Mouse (Mus musculus) hindbrain, embryonic 14.5 days (tissue): ENCODE results near the gene Sapcd1. TPM values are rescaled to one million over a fixed set of nuclear protein-coding genes. Genes with fewer than 3 reads are reported as not detected.
"Not testable (repeated sequence)": the region's sequence is repeated elsewhere in the genome, so short reads cannot be mapped to it uniquely, and the experiment has no call there.

Experiments used
- ATAC-seq: fragments of 200-750 bp; cut with Nextera tagmentation; 2 replicates; pipeline ENCODE4 v1.8.0; 2017; ENCODE audit warnings: moderate number of reproducible peaks, mild to moderate bottlenecking, moderate TSS enrichment, moderate library complexity; ENCODE audit not compliant: low FRiP score
- DNase-seq: peaks from one replicate; pipeline ENCODE4 v3.0.0-alpha.2; 2015; ENCODE audit warnings: low spot score
- H3K27ac ChIP-seq: fragments of 300-500 bp; sonication (generic); 2 replicates; pipeline ENCODE4 v1.5.1; 2014; ENCODE audit warnings: mild to moderate bottlenecking, moderate library complexity
- H3K27me3 ChIP-seq: fragments of 300-500 bp; sonication (generic); 2 replicates; pipeline ENCODE4 v1.6.1; 2014; ENCODE audit warnings: mild to moderate bottlenecking, low read length, mixed read lengths; ENCODE audit not compliant: control insufficient read depth, insufficient read depth
- H3K36me3 ChIP-seq: fragments of 300-500 bp; sonication (generic); replicated peaks from 2 replicates; pipeline ENCODE4 v1.6.1; 2014; ENCODE audit not compliant: control insufficient read depth, insufficient read depth
- H3K4me1 ChIP-seq: fragments of 300-500 bp; sonication (generic); replicated peaks from 2 replicates; pipeline ENCODE4 v1.6.1; 2014; ENCODE audit warnings: antibody characterized with exemption, low read length, mixed read lengths; ENCODE audit not compliant: control insufficient read depth, insufficient read depth
- H3K4me2 ChIP-seq: fragments of 300-500 bp; sonication (generic); replicated peaks from 2 replicates; pipeline ENCODE4 v1.6.1; 2014; ENCODE audit warnings: mild to moderate bottlenecking, moderate library complexity
- H3K4me3 ChIP-seq: fragments of 300-500 bp; sonication (generic); replicated peaks from 2 replicates; pipeline ENCODE4 v1.5.1; 2014; ENCODE audit warnings: mild to moderate bottlenecking, low read length
- H3K9ac ChIP-seq: fragments of 300-500 bp; sonication (generic); 2 replicates; pipeline ENCODE4 v1.6.1; 2014
- H3K9me3 ChIP-seq: fragments of 300-500 bp; sonication (generic); 2 replicates; pipeline ENCODE4 v1.6.1; 2016; ENCODE audit warnings: low read length; ENCODE audit not compliant: control insufficient read depth
- WGBS: fragments of 180-500 bp; shearing (Covaris S2); extraction: QIAGEN DNeasy Blood & Tissue Kit; methylation state at CpG from one replicate; pipeline ENCODE4 v1.1.7; 2014; 5-methylcytosine and 5-hydroxymethylcytosine counted together
- polyA plus RNA-seq: library from polyadenylated mRNA; unstranded; fragments of >200 nt; fragmentation: Nextera tagmentation; extraction: Ambion mirVana; gene quantifications from 2 replicates; pipeline ENCODE4 v1.2.1, GENCODE M21; 2014

Gene Sapcd1
- polyA plus RNA-seq, 1 experiment from 2014 or later, result 1.4 TPM

DNA sequence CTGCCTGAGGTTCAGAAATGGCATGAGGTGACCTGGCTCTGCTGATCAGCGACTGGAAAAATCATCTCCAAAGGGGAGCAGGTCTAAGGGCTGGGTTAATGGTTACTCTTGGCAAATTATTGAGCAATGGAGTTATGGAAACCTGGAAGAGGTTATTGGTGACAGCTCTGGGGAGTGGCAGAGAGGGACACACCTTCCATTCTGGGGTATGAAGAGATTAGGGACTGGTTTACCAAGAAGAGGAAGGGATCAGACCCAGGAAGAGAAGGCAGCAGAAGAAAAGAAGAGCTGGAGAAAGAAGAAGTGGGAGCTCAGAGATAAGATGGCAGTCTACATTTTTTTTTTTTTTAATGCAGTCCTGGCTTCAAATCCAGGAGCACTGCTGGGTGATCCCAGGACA lies 19.9 kb upstream of the Sapcd1 start:
- Histone ChIP-seq H3K9me3 (no peaks in the 10 kb centered on the region), H3K9ac (no peak overlapping the region), H3K27me3 (no peaks in the 10 kb centered on the region), H3K4me2 (no peak overlapping the region), H3K36me3 (0 out of 2 replicates have a peak, but pooled peaks cover under 1% of the 10 kb centered on the region), H3K4me1 (peaks cover 27% of the 10 kb centered on the region), H3K27ac (no peak overlapping the region), H3K4me3 (no peak overlapping the region)
- ATAC-seq, result no peak
- WGBS, result 50% methylated on average over 1 of the region's 1 CpGs
- DNase-seq, result no peak

DNA sequence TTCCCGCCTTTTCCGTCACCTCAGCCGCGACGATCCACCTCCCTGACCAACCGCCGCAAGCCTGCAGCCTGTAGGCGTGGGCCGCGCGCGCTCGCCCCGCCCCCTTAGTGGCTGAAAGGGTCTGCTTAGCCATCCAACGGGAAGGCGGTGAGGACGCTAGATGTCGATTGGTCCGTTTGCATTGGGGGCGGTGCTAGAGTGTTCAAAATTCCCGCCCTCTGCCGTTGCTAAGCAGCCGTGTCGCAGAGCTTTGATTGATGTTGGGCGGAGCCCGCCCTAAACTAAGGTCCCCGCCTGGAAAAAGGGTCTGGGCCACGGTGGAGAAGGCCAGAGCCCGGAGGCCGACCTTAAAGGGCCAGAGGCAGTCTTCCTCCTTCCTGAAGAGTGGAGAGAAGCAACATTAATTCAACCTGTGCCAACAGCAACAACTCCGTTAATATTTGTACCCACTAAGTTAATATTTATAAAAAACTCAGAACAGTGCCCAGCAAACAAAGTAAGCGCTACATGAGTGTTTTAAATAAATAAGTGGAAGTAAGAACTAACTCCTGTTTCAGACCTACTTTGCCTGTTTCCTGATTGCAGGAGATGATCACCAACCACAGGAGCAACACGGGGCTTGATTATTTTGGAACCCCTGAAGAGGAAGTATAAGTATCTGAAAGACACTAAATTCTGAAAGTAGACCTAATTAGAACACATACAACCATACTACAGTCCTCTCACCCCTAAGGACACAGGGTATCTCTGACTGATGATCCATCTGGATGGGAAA lies 19.1 kb upstream of the Sapcd1 start, which contains the start of gene Msh5:
Gene Msh5, minus strand, starts transcription at position 65 of the 775 bp plus-strand sequence.
- Histone ChIP-seq H3K4me2 (peak within 1 kb of the TSS; percentile 99), H3K27me3 (no peaks in the 10 kb centered on the region), H3K27ac (peak within 1 kb of the TSS; percentile 43; the same call in 1 of the 2 replicates), H3K9ac (peak within 1 kb of the TSS; percentile 84), H3K36me3 (no peaks in the 10 kb centered on the region), H3K4me1 (peaks cover 27% of the 10 kb centered on the region), H3K4me3 (peak within 1 kb of the TSS; percentile 56), H3K9me3 (no peaks in the 10 kb centered on the region)
- 2% methylated on average over 33 of the region's 33 CpGs for WGBS
- peak; percentile 98 for ATAC-seq
- peak; percentile 97 for DNase-seq

DNA sequence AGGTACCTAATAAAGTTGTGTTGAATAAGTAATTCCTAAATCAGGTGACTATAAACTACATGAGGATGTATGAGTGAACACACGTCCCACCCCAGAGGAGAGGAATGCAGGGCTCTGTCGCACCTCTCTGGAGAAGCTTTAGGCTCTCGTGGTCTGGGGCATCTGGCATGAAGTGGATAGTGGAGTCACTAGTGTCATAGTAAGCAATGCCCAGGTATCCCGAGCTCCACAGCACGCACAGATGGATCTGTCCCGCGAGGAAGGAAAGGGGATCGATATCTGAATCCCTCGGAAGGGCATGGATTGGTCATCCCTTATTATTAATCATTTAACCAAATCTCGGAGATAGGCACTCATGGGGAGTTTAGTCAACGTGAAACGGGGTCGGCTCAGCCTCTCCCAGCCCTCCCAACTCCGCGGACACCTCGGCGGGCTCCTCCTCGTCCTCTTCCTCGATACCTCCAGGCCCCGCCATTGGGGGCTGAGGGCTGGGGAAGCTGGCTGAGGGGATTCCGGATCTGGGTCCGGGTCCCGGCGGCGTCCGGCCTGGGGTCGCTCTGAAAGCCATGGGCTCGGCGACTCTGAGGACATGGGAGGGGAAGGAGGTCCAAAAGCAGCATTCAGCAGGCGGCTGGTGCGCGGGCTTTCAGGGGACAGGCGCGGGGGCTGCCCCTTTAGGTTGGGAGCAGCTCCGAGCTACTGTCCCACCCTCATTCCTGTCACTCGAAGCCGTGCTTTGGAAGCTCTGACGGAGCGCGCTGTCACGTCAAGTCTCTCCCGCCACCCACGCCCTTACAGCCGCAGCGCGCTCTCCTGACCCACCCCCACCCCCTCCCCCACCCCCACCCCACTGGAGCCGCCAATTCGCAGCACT lies 18.2 kb upstream of the Sapcd1 start:
- peak overlapping the region; percentile 99 for H3K4me2 ChIP-seq
- ATAC-seq (peak; percentile 69; the same call in 1 of the 2 replicates), DNase-seq (no peak)
- 6% methylated on average over 42 of the region's 48 CpGs for WGBS
- no peaks in the 10 kb centered on the region for H3K36me3 ChIP-seq
- H3K9ac ChIP-seq, result peak overlapping the region; percentile 84
- peak overlapping the region; percentile 43; the same call in 1 of the 2 replicates for H3K27ac ChIP-seq
- no peaks in the 10 kb centered on the region for H3K9me3 ChIP-seq
- peak overlapping the region; percentile 56 for H3K4me3 ChIP-seq
- no peaks in the 10 kb centered on the region for H3K27me3 ChIP-seq
- H3K4me1 ChIP-seq, result peaks cover 19% of the 10 kb centered on the region

DNA sequence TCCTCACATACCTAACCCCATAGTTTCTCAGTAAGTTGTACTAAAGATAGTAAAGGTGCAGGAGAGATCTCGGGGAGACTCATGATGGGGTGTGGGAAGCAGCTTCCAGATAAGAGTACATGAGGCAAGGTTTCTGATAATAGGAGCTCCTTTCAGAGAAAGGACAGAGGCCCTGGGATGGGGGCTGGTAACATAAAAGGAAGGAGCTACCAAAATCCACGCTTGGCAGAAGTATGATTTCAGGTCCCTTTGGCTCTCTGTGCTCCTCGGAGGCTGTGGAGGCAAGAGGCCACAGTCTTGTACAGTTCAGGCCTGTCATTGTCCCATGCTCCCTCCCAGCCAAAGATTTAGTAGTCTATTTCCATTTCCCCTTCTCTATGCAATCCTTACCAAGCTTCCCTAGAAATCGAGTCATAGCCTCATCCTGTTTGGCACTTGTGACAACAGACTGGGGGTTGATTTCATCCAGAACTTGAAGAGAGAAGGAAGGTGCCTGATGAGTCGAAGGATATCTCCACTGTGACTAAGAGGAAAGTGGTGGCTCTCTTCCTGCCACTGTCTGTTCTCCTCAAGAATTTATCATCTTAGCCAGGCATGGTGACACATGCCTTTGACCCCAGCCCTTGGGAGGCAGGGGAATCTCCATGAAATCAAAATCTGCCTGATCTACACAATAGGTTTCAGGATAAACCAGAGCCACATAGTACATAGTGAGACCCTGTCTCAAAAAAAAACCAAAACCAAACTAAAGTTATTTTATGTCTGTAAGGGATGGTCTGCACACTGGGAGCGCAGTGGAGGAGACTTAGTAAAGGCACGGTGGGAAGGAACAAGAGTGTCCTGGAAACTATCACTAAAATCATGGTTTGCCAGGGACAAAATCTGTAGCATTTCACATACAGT lies 17.3 kb upstream of the Sapcd1 start:
- Histone ChIP-seq H3K27ac (no peak overlapping the region), H3K4me1 (peaks cover 18% of the 10 kb centered on the region), H3K36me3 (no peaks in the 10 kb centered on the region), H3K9ac (peak overlapping the region; percentile 84), H3K9me3 (no peaks in the 10 kb centered on the region), H3K4me2 (peak overlapping the region; percentile 99), H3K4me3 (peak overlapping the region; percentile 56; the same call in 1 of the 2 replicates), H3K27me3 (no peaks in the 10 kb centered on the region)
- ATAC-seq, result no peak
- WGBS, result 86% methylated on average over 7 of the region's 7 CpGs
- no peak for DNase-seq

- Histone ChIP-seq H3K4me1 (peaks cover 10% of the 10 kb centered on the region), H3K4me2 (no peak overlapping the region), H3K36me3 (no peaks in the 10 kb centered on the region), H3K27me3 (no peaks in the 10 kb centered on the region), H3K4me3 (no peak overlapping the region), H3K9ac (no peak overlapping the region), H3K9me3 (no peaks in the 10 kb centered on the region), H3K27ac (no peak overlapping the region)
- ATAC-seq (no peak), DNase-seq (no peak)
- 91% methylated on average over 4 of the region's 4 CpGs for WGBS
Measured at GRCm38 (mm10) chr17:35043794-35044193, 16.0 kb upstream of the Sapcd1 start.

- Histone ChIP-seq H3K9ac (no peak overlapping the region), H3K36me3 (no peaks in the 10 kb centered on the region), H3K27ac (no peak overlapping the region), H3K27me3 (no peaks in the 10 kb centered on the region), H3K4me1 (no peaks in the 10 kb centered on the region), H3K4me2 (no peak overlapping the region), H3K9me3 (no peaks in the 10 kb centered on the region), H3K4me3 (no peak overlapping the region)
- WGBS, result 84% methylated on average over 11 of the region's 11 CpGs
- no peak for DNase-seq
- no peak for ATAC-seq
Measured at GRCm38 (mm10) chr17:35039121-35039873, 11.5 kb upstream of the Sapcd1 start.

DNA sequence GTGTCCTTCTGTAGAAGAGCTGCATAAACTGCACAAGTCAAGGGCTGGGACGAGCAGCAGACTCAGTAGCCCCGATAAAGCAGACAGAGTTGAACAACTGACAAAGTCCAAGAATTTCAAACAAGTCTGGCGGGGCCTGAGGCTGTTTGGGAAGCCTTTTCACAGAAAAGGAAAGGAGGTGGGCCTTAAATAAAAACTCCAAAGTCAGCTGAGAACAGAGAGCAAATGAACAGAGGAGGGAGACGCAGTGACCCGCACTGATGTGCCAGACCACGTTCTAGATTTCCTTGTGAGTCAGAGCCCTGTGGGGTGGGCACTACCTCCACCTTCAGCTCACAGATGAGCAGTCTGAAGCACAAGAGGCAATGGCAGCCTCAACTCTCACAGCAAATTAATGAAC lies 7.1 kb upstream of the Sapcd1 start:
- Histone ChIP-seq H3K27ac (no peak overlapping the region), H3K4me3 (no peak overlapping the region), H3K4me1 (peaks cover 1% of the 10 kb centered on the region; the same call in 1 of the 2 replicates), H3K9me3 (no peaks in the 10 kb centered on the region), H3K9ac (no peak overlapping the region), H3K36me3 (no peaks in the 10 kb centered on the region), H3K4me2 (no peak overlapping the region), H3K27me3 (no peaks in the 10 kb centered on the region)
- DNase-seq (no peak), ATAC-seq (no peak)
- WGBS, result 76% methylated on average over 6 of the region's 6 CpGs

DNA sequence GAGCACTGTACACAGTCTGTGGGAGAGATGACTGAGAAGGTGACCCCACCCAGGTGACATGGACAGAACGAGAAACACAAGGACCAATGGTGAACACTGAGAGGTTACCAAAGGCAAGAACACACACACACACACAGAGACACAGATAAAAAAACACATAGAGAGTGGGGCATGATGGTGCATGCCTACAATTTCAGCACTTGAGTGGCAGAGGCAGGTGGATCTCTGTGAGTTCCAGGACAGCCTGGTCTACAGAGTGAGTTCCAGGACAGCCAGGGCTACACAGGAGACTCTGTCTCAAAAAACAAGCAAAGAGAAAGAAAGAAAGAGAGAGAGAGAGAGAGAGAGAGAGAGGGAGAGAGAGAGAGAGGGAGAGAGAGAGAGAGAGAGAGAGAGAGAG lies 5.9 kb upstream of the Sapcd1 start:
- H3K36me3 ChIP-seq, DNase-seq, H3K4me1 ChIP-seq, H3K9me3 ChIP-seq, H3K4me3 ChIP-seq, H3K27ac ChIP-seq, H3K9ac ChIP-seq, H3K27me3 ChIP-seq, ATAC-seq, H3K4me2 ChIP-seq: not testable (repeated sequence)
- WGBS, result 82% methylated on average over 1 of the region's 1 CpGs
